Mouse (Mus musculus): ENCODE results near the gene Ubap2.

DNA sequence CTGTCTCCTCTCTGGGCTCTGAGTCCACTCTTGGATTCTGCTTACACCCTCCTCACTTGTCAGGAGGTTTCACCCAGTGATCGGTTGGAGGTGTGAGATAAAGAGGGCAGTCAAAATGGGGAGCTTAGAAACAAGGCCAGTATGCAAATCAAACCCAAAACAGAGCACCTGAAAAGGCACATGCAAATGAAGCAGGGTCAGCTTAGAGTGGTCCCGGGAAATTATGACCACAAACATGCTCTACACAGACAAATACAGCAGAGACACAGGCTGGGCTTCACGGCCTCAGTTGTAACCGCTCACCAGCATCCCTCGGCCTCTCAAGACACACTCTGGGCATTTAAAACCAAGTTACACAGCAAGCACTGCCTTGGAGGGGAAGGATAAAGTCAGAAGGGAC lies 24.0 kb upstream of the Ubap2 start:
- TF ChIP-seq CTCF (IDR thresholded peaks at IDR 0.05; ENCODE audit: low read depth) (no peak), EP300 (optimal IDR thresholded peaks at IDR 0.05) (no peak)
